Mouse (Mus musculus) right cerebral cortex, postnatal 10 days (tissue): ENCODE results near the gene Clvs2.
A peak's percentile ranks its signal among the peaks of the same experiment; 100 is the strongest.

Experiments
- DNase-seq, 2 experiments: peaks; one replicate each; pipeline ENCODE4 v3.0.0; 2021; ENCODE audit warnings: low spot score in 2 of 2

Clvs2 gene

DNA sequence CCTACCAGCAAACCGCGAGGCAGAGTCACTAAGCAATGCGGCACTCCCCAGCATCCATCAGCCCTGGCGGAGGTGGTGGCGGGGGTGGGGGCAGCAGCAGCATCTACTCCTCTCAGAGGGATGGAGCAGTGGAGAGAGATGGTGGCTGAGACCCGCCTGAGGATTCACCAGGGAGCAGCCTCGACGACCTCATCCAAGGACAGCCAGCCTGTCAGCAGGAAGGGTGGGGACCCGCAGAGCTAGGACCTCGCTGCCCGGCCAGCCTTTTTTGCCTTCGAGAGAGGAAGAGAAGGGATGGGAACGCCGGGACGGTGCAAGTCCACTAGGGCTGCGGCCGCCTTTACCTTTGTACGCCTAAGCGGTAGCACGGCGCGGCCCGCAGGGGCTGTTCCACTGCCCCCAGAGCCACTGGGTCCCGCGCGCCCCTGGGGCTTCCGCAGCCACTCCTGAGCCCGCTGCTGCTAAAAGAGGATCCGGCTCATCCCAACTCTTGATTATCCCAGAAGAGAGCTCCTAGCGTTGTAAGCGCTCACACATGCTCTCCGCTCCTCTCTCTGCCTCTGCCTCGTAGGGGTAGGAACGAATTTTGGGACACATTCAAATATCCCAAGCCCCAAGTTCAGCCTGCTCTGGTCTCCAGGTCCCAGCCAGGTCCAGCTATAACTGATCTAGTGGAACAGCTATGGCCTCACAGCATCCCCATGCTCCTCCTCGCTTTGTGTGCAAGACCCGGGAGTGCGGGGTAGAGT lies at the start of gene Clvs2:
TSS of gene Clvs2 (minus strand) at position 639 of the 749 bp plus-strand sequence.
- DNase-seq: peak; percentile 92 to 93

GRCm38 (mm10) chr10:33653142-33653541 lies 28.6 kb upstream of the Clvs2 start:
- DNase-seq: peak; percentile 87 to 91

DNA sequence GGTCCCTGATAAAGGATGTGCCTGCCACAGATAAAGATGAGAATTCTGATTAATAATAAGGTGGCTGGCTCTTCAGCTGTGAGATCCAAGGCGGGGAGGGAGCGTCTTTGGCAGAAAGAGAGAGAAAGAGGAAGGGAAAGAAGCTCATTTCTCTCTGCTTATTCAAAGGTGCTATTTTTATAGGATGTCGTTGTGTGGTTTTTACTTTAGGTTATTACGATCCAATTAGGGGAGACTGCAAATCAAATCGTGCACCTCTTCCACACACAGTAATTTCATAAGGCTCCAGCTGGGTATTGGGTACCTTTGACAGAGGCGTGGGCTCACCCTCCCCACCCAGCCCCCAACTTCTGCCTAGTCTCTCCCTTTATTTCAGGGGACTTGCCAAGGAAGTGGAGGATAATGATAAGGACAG lies 985 bp downstream of the Clvs2 start:
- peak; percentile 39 to 48 for DNase-seq

- peak; percentile 28 to 44 for DNase-seq
These were observed 1.9 kb downstream of the Clvs2 start for GRCm38 (mm10) chr10:33622700-33623099.

GRCm38 (mm10) chr10:33616207-33616606 lies 8.4 kb downstream of the Clvs2 start:
- no peak for DNase-seq

- no peak for DNase-seq
These were observed 11.4 kb downstream of the Clvs2 start for GRCm38 (mm10) chr10:33613197-33613596.

DNA sequence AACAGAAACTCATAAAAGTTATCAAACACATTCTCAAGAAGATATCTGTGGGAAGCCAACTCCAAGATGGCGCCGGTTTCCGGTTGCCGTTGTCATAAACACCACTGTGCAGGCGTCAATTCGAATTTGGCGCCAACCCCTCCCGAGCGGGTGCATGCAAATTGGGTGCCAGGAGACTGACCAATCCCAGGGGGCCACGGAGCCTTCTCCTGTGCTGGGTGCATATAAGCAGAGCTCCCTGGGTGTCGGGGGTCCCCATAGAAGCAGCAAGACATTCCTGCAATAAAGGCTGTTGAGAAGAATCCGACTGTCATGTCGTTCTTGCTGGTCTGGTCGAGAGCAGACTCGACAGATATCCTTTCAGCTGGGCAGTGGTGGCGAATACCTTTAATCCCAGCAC lies 31.8 kb downstream of the Clvs2 start:
- DNase-seq: peak in 1 of 2 experiments; percentile 28

- no peak for DNase-seq
These were observed 35.8 kb downstream of the Clvs2 start for GRCm38 (mm10) chr10:33588800-33589199.

DNA sequence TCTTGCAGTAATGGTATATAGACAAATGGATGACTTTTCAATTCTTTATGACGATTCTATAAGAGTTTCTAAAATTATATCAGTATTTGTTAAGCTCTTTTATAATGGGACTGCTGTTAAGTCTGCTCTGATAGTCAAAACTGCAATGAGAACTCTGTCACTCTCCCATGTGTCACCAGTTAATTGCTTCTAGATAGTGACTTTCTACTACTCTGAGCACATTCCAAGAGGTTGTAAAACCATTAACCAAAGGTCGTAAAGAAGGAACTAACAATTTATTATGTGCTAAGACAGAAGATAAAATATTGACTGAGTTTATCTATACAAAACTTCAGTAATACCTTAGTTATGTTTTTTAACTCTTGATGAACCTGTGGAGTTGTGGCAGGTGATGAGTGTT lies 37.5 kb downstream of the Clvs2 start:
- DNase-seq: no peak

DNA sequence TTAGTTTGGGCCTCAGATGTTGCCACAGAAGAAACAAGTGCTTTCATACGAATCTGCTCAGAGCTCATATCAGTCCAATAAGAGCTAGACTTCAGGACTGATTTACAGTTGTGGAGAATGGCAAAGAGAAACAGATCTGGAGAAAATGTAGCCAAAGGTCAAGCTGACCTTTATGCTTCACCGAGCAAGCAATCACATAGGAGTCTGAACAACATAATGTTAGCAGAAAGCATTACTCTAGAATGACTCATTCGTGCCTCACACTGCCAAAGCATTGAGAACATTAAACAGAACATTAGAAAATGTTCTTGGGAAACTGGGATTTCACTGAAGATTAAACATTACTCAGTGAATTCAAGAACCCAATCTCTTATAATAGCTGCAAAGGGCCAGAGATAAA lies 66.5 kb downstream of the Clvs2 start:
- no peak for DNase-seq

DNA sequence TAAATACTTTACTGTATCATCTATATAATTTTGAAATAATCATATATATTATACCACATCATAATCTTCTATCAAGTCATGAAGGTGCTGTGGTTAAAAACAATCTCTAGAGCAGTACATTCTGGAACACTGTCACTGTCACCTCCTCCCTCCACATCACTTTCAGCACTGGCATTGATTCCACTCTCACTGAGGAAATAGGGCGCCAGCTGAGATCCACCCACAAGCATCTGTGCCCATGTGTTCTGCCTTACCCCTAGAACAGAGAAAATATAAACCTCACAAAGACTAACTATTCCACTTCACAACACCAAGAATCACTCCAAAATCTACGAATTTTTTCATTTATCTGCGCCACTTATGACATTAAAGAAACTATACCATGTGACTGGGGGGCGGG lies 84.2 kb downstream of the Clvs2 start:
- peak; percentile 83 to 90 for DNase-seq
